Mouse (Mus musculus) brown adipose tissue, adult 24 weeks (tissue): ENCODE measurements around the gene Uox. TPM values are rescaled to one million over a fixed set of nuclear protein-coding genes. Genes with fewer than 3 reads are reported as not detected.

ENCODE experiments used
- H3K27ac ChIP-seq: fragments of 200-500 bp; replicated peaks from 2 replicates; pipeline ENCODE4 v1.5.1; 2012; ENCODE audit warnings: low read depth, mild to moderate bottlenecking, low read length
- H3K4me1 ChIP-seq: fragments of 200-500 bp; 2 replicates; pipeline ENCODE4 v1.6.1; 2012; ENCODE audit warnings: low read length, mixed read lengths; ENCODE audit not compliant: control insufficient read depth, insufficient read depth, insufficient read length
- H3K4me3 ChIP-seq: fragments of 200-500 bp; 2 replicates; pipeline ENCODE4 v1.5.1; 2012; ENCODE audit warnings: low read depth, mild to moderate bottlenecking, low read length, moderate library complexity; ENCODE audit not compliant: insufficient read depth
- polyA plus RNA-seq: library from polyadenylated mRNA; stranded (reverse); fragments of >200 nt; gene quantifications from 2 replicates; pipeline ENCODE4 v1.2.4, GENCODE M21; 2012; ENCODE audit not compliant: missing spikeins, insufficient read depth, insufficient read length

Uox gene
- polyA plus RNA-seq, 1 experiment, result 1.4 TPM

- H3K4me3 ChIP-seq, result no peak overlapping the region
- H3K27ac ChIP-seq, result no peak overlapping the region
- no peaks in the 10 kb centered on the region for H3K4me1 ChIP-seq
Observed at GRCm38 (mm10) chr3:146625766-146626165, 55.5 kb downstream of the Uox start.

DNA sequence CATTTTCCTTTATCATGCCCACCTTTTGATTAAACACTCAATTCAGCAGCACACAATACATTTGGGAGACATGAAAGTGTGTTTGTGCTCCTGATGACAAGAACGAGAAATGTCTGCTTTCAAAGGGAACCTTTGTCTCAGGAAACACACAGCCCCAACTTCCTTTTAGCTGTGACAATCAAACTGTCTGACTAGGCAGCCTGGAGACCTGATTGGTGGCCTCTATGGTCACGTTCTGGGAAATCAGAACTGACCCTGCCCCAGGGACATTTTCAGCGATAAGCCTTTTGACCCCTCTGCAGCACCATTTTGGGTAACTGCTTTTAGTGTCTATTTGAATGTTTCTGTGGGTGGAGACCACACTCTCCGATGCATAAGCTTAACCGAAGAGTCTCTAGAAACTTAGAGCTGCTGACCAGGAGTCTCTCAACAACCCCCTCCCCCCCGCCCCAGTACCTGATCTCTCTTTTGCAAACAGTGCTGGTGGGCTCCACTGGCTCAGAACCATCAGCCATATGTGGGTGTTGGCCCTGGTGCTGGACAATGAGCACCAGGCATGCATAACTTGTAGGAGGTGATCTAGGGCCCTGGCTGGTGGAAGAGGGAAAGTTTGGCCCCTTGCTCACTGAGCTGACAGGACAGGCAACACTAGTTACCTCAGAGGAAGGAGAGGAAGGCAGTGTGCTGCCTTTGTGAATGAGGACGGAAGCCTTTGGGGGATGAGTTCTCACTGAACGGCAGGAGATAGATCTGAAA, 58.2 kb downstream of the Uox start:
- Histone ChIP-seq H3K4me3 (no peak overlapping the region), H3K4me1 (no peaks in the 10 kb centered on the region), H3K27ac (no peak overlapping the region)

GRCm38 (mm10) chr3:146632506-146632905, 62.3 kb downstream of the Uox start:
- no peaks in the 10 kb centered on the region for H3K4me1 ChIP-seq
- no peak overlapping the region for H3K4me3 ChIP-seq

DNA sequence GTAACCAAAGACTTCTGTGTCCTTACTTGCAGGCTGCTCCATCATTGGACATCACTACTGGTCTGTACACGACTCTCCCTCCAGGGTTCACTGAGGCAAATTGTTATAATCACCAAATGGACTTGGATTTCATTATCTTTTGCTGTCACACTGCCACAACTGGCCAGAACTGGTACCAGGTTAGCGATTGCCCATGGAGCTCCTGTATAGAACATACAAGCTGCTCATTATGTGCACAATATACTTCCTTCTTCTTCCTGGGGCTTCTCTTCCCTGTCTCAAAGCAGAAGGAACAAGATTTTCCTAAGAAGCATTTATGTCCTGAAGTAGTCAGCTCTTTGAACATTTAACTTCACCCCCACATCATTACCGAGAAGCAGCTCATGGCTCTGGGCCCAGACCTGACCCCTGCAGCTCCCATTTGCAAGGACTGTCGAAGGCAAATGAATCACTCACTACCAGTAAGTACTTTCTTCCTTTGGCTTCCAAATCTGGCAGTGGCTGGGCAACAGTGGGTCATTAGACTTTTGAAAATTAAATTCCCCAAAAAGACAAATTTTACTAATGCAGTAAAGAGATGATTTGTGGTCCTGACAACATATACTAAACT, 71.7 kb downstream of the Uox start:
- H3K4me3 ChIP-seq, result no peak overlapping the region
- no peak overlapping the region for H3K27ac ChIP-seq
- H3K4me1 ChIP-seq, result no peaks in the 10 kb centered on the region

More at GRCm38 (mm10) chr3:146632506-146632905, 62.3 kb downstream of the Uox start:
- H3K27ac ChIP-seq, result no peak overlapping the region

DNA sequence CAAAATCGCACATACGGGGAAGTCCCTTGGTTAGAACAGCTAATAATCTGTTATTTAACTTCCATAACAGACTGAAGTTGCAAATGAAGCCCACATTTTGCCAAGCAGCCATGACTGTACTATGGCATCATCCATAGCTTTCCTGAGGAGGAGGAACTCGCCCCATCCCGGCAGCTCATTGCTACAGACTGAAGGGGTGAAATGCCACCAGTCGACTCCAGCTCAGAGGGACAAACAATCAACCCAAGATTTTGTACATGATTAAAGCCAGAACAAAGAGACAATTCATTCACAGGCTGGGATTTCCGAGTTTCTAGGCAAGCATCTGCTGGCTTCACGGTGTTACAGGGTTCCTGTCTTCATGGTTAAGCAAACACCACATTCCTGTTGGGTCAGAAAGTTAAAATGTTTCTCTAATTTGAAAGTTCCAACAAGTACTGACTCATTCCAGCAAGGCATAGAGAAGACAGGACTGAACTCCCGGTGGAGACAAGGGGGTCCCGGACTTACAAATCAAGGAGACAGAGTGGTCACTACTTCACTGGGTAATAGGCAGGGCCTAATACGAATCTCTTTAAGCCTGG, 79.2 kb downstream of the Uox start:
- Histone ChIP-seq H3K27ac (no peak overlapping the region), H3K4me1 (no peaks in the 10 kb centered on the region), H3K4me3 (no peak overlapping the region)

- Histone ChIP-seq H3K4me1 (no peaks in the 10 kb centered on the region), H3K27ac (no peak overlapping the region), H3K4me3 (no peak overlapping the region)
Observed at GRCm38 (mm10) chr3:146650716-146651115, 80.5 kb downstream of the Uox start.

- Histone ChIP-seq H3K4me1 (no peaks in the 10 kb centered on the region), H3K4me3 (no peak within 1 kb of the TSS), H3K27ac (no peak within 1 kb of the TSS)
Observed at GRCm38 (mm10) chr3:146651217-146651616, 81.0 kb downstream of the Uox start, which contains the start of gene 4930503B20Rik. TSS of gene 4930503B20Rik (minus strand) at chr3:146651317.

DNA sequence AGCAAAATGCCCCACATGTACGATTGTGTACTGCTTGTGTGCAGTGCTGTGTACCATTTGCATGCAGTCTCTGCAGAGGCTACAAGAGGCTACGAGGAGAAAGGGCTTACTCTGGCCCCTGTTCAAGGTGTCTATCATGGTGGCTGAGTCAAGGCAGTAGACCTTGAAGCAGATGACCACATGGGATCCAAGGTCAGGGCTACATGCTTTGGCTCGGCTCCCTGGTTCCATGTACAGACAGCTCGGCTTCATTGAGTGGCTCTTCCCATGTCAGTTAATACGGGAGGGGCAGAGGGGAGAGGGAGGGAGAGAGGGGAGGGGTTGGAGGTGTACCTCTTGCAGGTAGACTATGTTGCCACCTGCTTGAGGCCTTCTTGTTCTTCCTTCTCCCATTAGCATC, 82.2 kb downstream of the Uox start:
- H3K4me1 ChIP-seq, result no peaks in the 10 kb centered on the region

GRCm38 (mm10) chr3:146653692-146654091, 83.5 kb downstream of the Uox start:
- H3K4me3 ChIP-seq, result no peak overlapping the region
- no peaks in the 10 kb centered on the region for H3K4me1 ChIP-seq
- no peak overlapping the region for H3K27ac ChIP-seq

More for the DNA sequence above, 82.2 kb downstream of the Uox start:
- H3K27ac ChIP-seq, result no peak overlapping the region
- H3K4me3 ChIP-seq, result no peak overlapping the region

DNA sequence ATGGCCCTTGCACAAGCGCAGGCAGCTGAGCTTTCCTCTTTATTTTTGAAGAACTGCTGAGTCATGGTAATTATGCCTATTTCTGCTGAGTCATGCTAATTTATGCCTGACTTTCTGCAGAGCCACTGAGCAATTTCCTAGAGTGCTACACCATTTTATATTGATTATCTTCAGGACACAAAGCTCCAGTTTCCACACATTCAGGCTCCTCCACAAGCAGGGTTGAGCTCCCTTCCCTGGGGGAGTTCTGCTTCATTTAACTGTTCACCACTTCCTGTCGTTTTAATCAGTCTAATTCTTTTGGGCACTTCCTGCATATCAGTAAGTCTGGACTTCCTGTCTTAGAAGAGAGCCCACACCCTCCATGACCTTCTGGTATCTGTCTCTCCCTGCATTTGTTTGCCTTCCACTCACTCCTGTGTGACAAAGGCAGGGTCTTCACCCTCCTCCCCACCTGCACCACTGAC, 84.9 kb downstream of the Uox start:
- no peaks in the 10 kb centered on the region for H3K4me1 ChIP-seq
- 0 out of 2 replicates have a peak overlapping the region, but pooled peaks have one; percentile 16 for H3K27ac ChIP-seq
- no peak overlapping the region for H3K4me3 ChIP-seq

DNA sequence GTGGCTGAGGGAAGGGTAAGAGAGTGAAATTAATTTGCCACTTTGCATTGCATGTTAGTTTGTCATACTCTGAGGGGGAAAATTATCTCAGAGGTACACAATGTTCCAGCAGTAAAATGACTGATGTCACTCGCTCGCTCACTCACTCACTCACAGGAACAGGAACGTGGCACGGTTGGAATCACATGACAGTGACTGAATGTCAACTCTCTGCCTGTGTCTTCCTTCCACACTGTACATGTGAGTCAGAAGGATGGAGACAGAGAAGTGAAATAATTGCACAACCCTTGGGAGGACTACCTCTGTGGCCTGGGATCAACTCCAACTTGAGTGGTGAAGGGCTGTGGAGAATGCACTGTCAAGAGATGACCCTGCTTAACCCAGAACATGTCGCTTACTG, 87.2 kb downstream of the Uox start:
- H3K27ac ChIP-seq, result no peak overlapping the region
- no peak overlapping the region for H3K4me3 ChIP-seq
- peaks cover 9% of the 10 kb centered on the region; the same call in 1 of the 2 replicates for H3K4me1 ChIP-seq

GRCm38 (mm10) chr3:146658061-146658639, 87.9 kb downstream of the Uox start:
- H3K27ac ChIP-seq, result no peak overlapping the region
- no peak overlapping the region for H3K4me3 ChIP-seq
- H3K4me1 ChIP-seq, result peaks cover 9% of the 10 kb centered on the region; the same call in 1 of the 2 replicates

- Histone ChIP-seq H3K4me1 (peaks cover 9% of the 10 kb centered on the region; the same call in 1 of the 2 replicates), H3K27ac (no peak overlapping the region), H3K4me3 (no peak overlapping the region)
Observed at GRCm38 (mm10) chr3:146659321-146659720, 89.1 kb downstream of the Uox start.

- H3K4me1 ChIP-seq, result peaks cover 9% of the 10 kb centered on the region; the same call in 1 of the 2 replicates
- peak overlapping the region; percentile 46; the same call in 1 of the 2 replicates for H3K27ac ChIP-seq
- no peak overlapping the region for H3K4me3 ChIP-seq
Observed at GRCm38 (mm10) chr3:146661001-146661400, 90.8 kb downstream of the Uox start.

GRCm38 (mm10) chr3:146661907-146662306, 91.7 kb downstream of the Uox start:
- Histone ChIP-seq H3K27ac (no peak overlapping the region), H3K4me3 (no peak overlapping the region), H3K4me1 (peaks cover 9% of the 10 kb centered on the region; the same call in 1 of the 2 replicates)
